Mouse (Mus musculus) liver, embryonic 14.5 days (tissue): Measurements from ENCODE around the gene Vasp. TPM values are rescaled to one million over a fixed set of nuclear protein-coding genes. Genes with fewer than 3 reads are reported as not detected.
A peak's percentile ranks its signal among the peaks of the same experiment; 100 is the strongest.

Experiments used
- ATAC-seq: fragments of 200-750 bp; cut with Nextera tagmentation; 2 replicates; pipeline ENCODE4 v1.8.0; 2017; ENCODE audit warnings: moderate number of reproducible peaks, mild to moderate bottlenecking, moderate library complexity; ENCODE audit not compliant: insufficient read depth
- DNase-seq, 3 experiments: peaks; one replicate each; pipeline ENCODE4 v3.0.0-alpha.2; 2012 to 2013; ENCODE audit warnings: low read depth in 3 of 3, low spot score in 3 of 3
- H3K27ac ChIP-seq: fragments of 300-500 bp; sonication (generic); 2 replicates; pipeline ENCODE4 v1.5.1; 2014; ENCODE audit warnings: moderate library complexity, mild to moderate bottlenecking, control low read depth, inconsistent platforms
- H3K27me3 ChIP-seq: fragments of 300-500 bp; sonication (generic); 2 replicates; pipeline ENCODE4 v1.6.1; 2014; ENCODE audit warnings: mild to moderate bottlenecking, low read length, moderate library complexity; ENCODE audit not compliant: control insufficient read depth, insufficient read depth
- H3K36me3 ChIP-seq: fragments of 300-500 bp; sonication (generic); replicated peaks from 2 replicates; pipeline ENCODE4 v1.6.1; 2014; ENCODE audit warnings: low read depth; ENCODE audit not compliant: control insufficient read depth, insufficient read depth
- H3K4me1 ChIP-seq, 2 experiments: fragments of 200-500 bp in 1 of 2; fragments of 300-500 bp in 1 of 2; sonication (generic) in 1 of 2; replicated peaks; 2 replicates each; pipeline ENCODE4 v1.6.1; 2012 to 2014; ENCODE audit warnings: antibody characterized with exemption in 1 of 2, inconsistent platforms in 1 of 2, low read length in 1 of 2; ENCODE audit not compliant: control insufficient read depth in 2 of 2, insufficient read depth in 2 of 2
- H3K4me2 ChIP-seq: fragments of 300-500 bp; sonication (generic); 2 replicates; pipeline ENCODE4 v1.6.1; 2014; ENCODE audit warnings: low read depth, mild to moderate bottlenecking, control low read depth, moderate library complexity
- H3K4me3 ChIP-seq, 2 experiments: fragments of 200-500 bp in 1 of 2; fragments of 300-500 bp in 1 of 2; sonication (generic) in 1 of 2; 2 replicates each; pipeline ENCODE4 v1.5.1; 2012 to 2014; ENCODE audit warnings: low read depth in 2 of 2, low read length in 2 of 2, mild to moderate bottlenecking in 2 of 2, control low read depth in 1 of 2, inconsistent platforms in 1 of 2, moderate library complexity in 1 of 2; ENCODE audit not compliant: insufficient read depth in 1 of 2
- H3K9ac ChIP-seq: fragments of 300-500 bp; sonication (generic); replicated peaks from 2 replicates; pipeline ENCODE4 v1.6.1; 2014; ENCODE audit warnings: mild to moderate bottlenecking, control low read depth, moderate library complexity
- H3K9me3 ChIP-seq: fragments of 300-500 bp; sonication (generic); 2 replicates; pipeline ENCODE4 v1.6.1; 2016; ENCODE audit warnings: low read length, mixed read lengths; ENCODE audit not compliant: control insufficient read depth
- CTCF ChIP-seq: IDR thresholded peaks from 2 replicates; pipeline ENCODE4 v1.5.1; 2016; ENCODE audit warnings: antibody characterized with exemption, low read depth, control low read depth
- EP300 ChIP-seq: IDR thresholded peaks from 2 replicates; pipeline ENCODE4 v1.6.1; 2016; ENCODE audit warnings: antibody characterized with exemption, low read depth
- WGBS: fragments of 180-500 bp; shearing (Covaris S2); extraction: QIAGEN DNeasy Blood & Tissue Kit; methylation state at CpG from one replicate; pipeline ENCODE4 v1.1.7; 2014; ENCODE audit not compliant: insufficient replicate concordance; 5-methylcytosine and 5-hydroxymethylcytosine counted together
- polyA plus RNA-seq, 2 experiments: library from polyadenylated mRNA; depleted of rRNA in 1 of 2; stranded (reverse) in 1 of 2; unstranded in 1 of 2; fragments of >200 nt; fragmentation: Nextera tagmentation in 1 of 2; extraction: Ambion mirVana in 1 of 2; gene quantifications; 2 replicates each; pipeline versions ENCODE4 v1.2.1 to v1.2.3; 2012 to 2014

The Vasp gene
- polyA plus RNA-seq, 2 experiments, result 25.5 to 39.9 TPM

DNA sequence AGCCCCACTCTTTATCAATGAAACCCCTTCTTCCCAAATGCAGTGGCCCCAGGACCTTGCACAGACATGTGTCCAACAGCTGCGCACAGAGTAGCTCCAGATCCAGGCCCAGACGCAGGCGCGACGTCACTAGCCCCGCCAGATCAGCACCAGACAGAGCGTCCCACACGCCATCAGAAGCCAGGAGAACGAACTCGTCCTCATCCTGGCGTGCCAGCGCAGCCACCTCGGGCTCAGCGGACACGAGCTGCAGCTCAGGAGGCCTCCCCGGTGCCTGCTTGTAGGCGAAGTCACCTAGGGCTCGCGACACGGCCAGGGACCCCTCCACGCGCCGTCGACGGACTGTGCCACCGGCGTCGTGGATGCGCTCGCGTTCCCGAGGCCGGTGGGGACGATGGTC is 7.4 kb upstream of the Vasp start:
- DNase-seq (no peak), ATAC-seq (no peak)
- WGBS, result 4% methylated on average over 34 of the region's 34 CpGs
- no peak overlapping the region for H3K4me3 ChIP-seq
- no peaks in the 10 kb centered on the region for H3K36me3 ChIP-seq
- H3K4me2 ChIP-seq, result no peak overlapping the region
- no peaks in the 10 kb centered on the region for H3K9me3 ChIP-seq
- H3K4me1 ChIP-seq, result peaks cover 5 to 9% of the 10 kb centered on the region in 2 experiments
- no peak overlapping the region for H3K27ac ChIP-seq
- H3K9ac ChIP-seq, result no peak overlapping the region
- H3K27me3 ChIP-seq, result peaks cover 54% of the 10 kb centered on the region
- TF ChIP-seq EP300 (no peak), CTCF (no peak)

GRCm38 (mm10) chr7:19276253-19276652 is 4.6 kb upstream of the Vasp start:
- Histone ChIP-seq H3K27ac (no peak overlapping the region), H3K9ac (no peak overlapping the region), H3K4me2 (no peak overlapping the region), H3K27me3 (peaks cover 39% of the 10 kb centered on the region), H3K36me3 (no peaks in the 10 kb centered on the region), H3K9me3 (no peaks in the 10 kb centered on the region), H3K4me1 (peaks cover 4 to 7% of the 10 kb centered on the region in 2 experiments; a peak in 3 of 4 replicates), H3K4me3 (no peak overlapping the region)
- TF ChIP-seq CTCF (peak; percentile 62), EP300 (no peak)
- ATAC-seq (no peak), DNase-seq (no peak)
- WGBS, result 43% methylated on average over 4 of the region's 4 CpGs

GRCm38 (mm10) chr7:19272173-19272764 is 652 bp upstream of the Vasp start:
- H3K9ac ChIP-seq, result peak overlapping the region; percentile 97
- no peak for TF ChIP-seq EP300
- TF ChIP-seq CTCF, result no peak
- WGBS, result under 1% methylated on average over 36 of the region's 36 CpGs
- H3K4me3 ChIP-seq, result peak overlapping the region; percentile 93 to 98
- H3K36me3 ChIP-seq, result no peaks in the 10 kb centered on the region; the same call in 1 of the 2 replicates
- ATAC-seq, result peak; percentile 56; the same call in 1 of the 2 replicates
- H3K4me2 ChIP-seq, result peak overlapping the region; percentile 100
- peak overlapping the region; percentile 94 for H3K27ac ChIP-seq
- H3K9me3 ChIP-seq, result no peaks in the 10 kb centered on the region
- H3K4me1 ChIP-seq, result peaks cover 25 to 28% of the 10 kb centered on the region in 2 experiments
- DNase-seq, result peak in 2 of 3 experiments; percentile 65 to 68
- peaks cover under 1% of the 10 kb centered on the region; the same call in 1 of the 2 replicates for H3K27me3 ChIP-seq

- under 1% methylated on average over 18 of the region's 21 CpGs for WGBS
- H3K4me1 ChIP-seq, result peaks cover 41 to 43% of the 10 kb centered on the region in 2 experiments
- H3K4me3 ChIP-seq, result peak overlapping the region; percentile 93 to 98
- DNase-seq (no peak), ATAC-seq (no peak)
- TF ChIP-seq CTCF, result no peak
- no peak for TF ChIP-seq EP300
- peak overlapping the region; percentile 97 for H3K9ac ChIP-seq
- peak overlapping the region; percentile 94 for H3K27ac ChIP-seq
- no peaks in the 10 kb centered on the region; the same call in 1 of the 2 replicates for H3K36me3 ChIP-seq
- H3K4me2 ChIP-seq, result peak overlapping the region; percentile 100
- H3K9me3 ChIP-seq, result no peaks in the 10 kb centered on the region
- no peaks in the 10 kb centered on the region for H3K27me3 ChIP-seq
Measured at GRCm38 (mm10) chr7:19270509-19271237, 944 bp downstream of the Vasp start.

DNA sequence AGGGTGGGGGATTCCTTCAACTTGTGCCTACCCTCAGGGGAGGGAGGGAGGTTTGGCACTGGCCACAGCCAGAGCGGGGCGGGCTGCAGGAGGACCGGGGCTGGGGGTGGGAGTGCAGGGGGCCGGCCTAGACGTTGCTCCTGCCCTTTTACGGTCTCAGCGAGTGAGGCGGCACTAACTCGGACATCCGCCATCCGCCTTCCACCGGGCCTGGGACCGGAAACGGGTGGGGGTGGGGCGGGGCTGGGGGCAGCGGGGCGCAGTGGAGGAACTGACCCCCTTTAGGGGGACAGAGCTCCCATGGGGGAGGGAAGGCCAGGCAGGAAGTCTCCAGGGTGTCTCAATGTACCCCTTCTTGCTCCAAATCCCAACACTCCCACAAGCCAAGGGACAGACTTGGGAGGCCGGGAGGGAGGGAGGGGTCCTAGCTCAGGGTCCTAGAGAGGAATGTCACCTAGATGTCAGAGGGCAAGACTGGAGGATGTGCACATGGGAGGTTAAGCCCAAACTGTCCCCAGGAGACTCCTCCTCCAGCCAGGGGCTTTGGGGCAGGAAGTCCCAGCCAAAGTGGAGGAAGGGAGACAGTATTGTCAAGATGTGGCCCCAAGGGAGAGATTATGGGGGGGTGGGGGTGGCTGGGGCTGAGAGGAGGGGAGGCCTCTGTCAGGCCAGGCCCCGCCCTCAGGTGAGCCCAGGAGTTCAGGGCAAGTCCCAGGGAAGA is 1.7 kb downstream of the Vasp start:
- 0% methylated on average over 18 of the region's 19 CpGs for WGBS
- Histone ChIP-seq H3K36me3 (no peaks in the 10 kb centered on the region; the same call in 1 of the 2 replicates), H3K4me2 (peak overlapping the region; percentile 100), H3K4me1 (peaks cover 49 to 51% of the 10 kb centered on the region in 2 experiments), H3K9me3 (no peaks in the 10 kb centered on the region), H3K27ac (peak overlapping the region; percentile 94), H3K9ac (peak overlapping the region; percentile 97), H3K4me3 (peak overlapping the region; percentile 93 to 98), H3K27me3 (no peaks in the 10 kb centered on the region)
- no peak for TF ChIP-seq CTCF
- TF ChIP-seq EP300, result no peak
- no peak for DNase-seq
- peak; percentile 2; the same call in 1 of the 2 replicates for ATAC-seq
